Mouse (Mus musculus) lung, adult 2 months (tissue): ENCODE measurements at regions not wholly inside any gene's neighbourhood (a gene's known extent, or its start where the extent isn't known, plus 50 kb on each side); places are given as distances from the start of the nearest gene placed in this dataset.

Experiments used
- DNase-seq: peaks from one replicate; pipeline ENCODE4 v3.0.0; 2022
- H3K4me1 ChIP-seq: fragments of 200-500 bp; 2 replicates; pipeline ENCODE4 v1.6.1; 2011; ENCODE audit warnings: low read length; ENCODE audit not compliant: control insufficient read depth, insufficient read depth
- H3K4me3 ChIP-seq: fragments of 200-500 bp; replicated peaks from 2 replicates; pipeline ENCODE3; 2011; ENCODE audit warnings: low read depth, mild to moderate bottlenecking, control low read depth, low read length; ENCODE audit errors: extremely low read depth
- CTCF ChIP-seq: fragments of 200-500 bp; IDR thresholded peaks from 2 replicates; pipeline ENCODE4 v1.5.1; 2011; ENCODE audit warnings: mild to moderate bottlenecking, low read length, control low read depth; ENCODE audit not compliant: insufficient read depth
- POLR2A ChIP-seq: fragments of 200-500 bp; IDR thresholded peaks from 2 replicates; pipeline ENCODE4 v1.6.1; 2011; ENCODE audit warnings: low read depth, mild to moderate bottlenecking, control low read depth, low read length, borderline replicate concordance; ENCODE audit errors: extremely low read depth
- WGBS: fragments of 180-500 bp; shearing (Covaris S2); methylation state at CpG from one replicate; pipeline ENCODE4 v1.1.7; 2018; 5-methylcytosine and 5-hydroxymethylcytosine counted together

GRCm38 (mm10) chr2:10737458-10737775 lies 367.1 kb downstream of the Sfmbt2 start:
- WGBS: 40% methylated on average over 9 of the region's 9 CpGs
- no peak overlapping the region for H3K4me3 ChIP-seq
- DNase-seq: no peak
- no peak for TF ChIP-seq CTCF
- TF ChIP-seq POLR2A: no peak
- H3K4me1 ChIP-seq: no peaks in the 10 kb centered on the region; the same call in 1 of the 2 replicates

GRCm38 (mm10) chr2:10745127-10745526 lies 374.8 kb downstream of the Sfmbt2 start:
- no peak for TF ChIP-seq POLR2A
- no peak for TF ChIP-seq CTCF
- WGBS: 76% methylated on average over 7 of the region's 7 CpGs
- Histone ChIP-seq H3K4me1 (no peaks in the 10 kb centered on the region), H3K4me3 (no peak overlapping the region)
- no peak for DNase-seq

- 43% methylated on average over 3 of the region's 3 CpGs for WGBS
- no peak for TF ChIP-seq CTCF
- no peak for TF ChIP-seq POLR2A
- Histone ChIP-seq H3K4me3 (no peak overlapping the region), H3K4me1 (no peaks in the 10 kb centered on the region)
- no peak for DNase-seq
These were observed 385.1 kb downstream of the Sfmbt2 start for GRCm38 (mm10) chr2:10755375-10755774.

- no peak for TF ChIP-seq POLR2A
- TF ChIP-seq CTCF: no peak
- H3K4me3 ChIP-seq: no peak overlapping the region
- no peak for DNase-seq
- 59% methylated on average over 8 of the region's 8 CpGs for WGBS
- no peaks in the 10 kb centered on the region for H3K4me1 ChIP-seq
These were observed 387.0 kb downstream of the Sfmbt2 start for GRCm38 (mm10) chr2:10757202-10757840.

- Histone ChIP-seq H3K4me3 (no peak overlapping the region), H3K4me1 (no peaks in the 10 kb centered on the region)
- no peak for TF ChIP-seq POLR2A
- TF ChIP-seq CTCF: no peak
- no peak for DNase-seq
- 92% methylated on average over 1 of the region's 1 CpGs for WGBS
These were observed 387.6 kb downstream of the Sfmbt2 start for GRCm38 (mm10) chr2:10757886-10758285.

GRCm38 (mm10) chr2:10762236-10762635 lies 391.9 kb downstream of the Sfmbt2 start:
- Histone ChIP-seq H3K4me3 (no peak overlapping the region), H3K4me1 (no peaks in the 10 kb centered on the region)
- DNase-seq: no peak
- WGBS: 48% methylated on average over 4 of the region's 4 CpGs
- TF ChIP-seq POLR2A: no peak
- TF ChIP-seq CTCF: no peak

- Histone ChIP-seq H3K4me1 (no peaks in the 10 kb centered on the region), H3K4me3 (no peak overlapping the region)
- no peak for DNase-seq
- TF ChIP-seq CTCF (no peak), POLR2A (no peak)
- 40% methylated on average over 7 of the region's 7 CpGs for WGBS
These were observed 388.8 kb upstream of the Prkcq start for GRCm38 (mm10) chr2:10783071-10783470.

- no peak overlapping the region for H3K4me3 ChIP-seq
- no peak for DNase-seq
- 82% methylated on average over 6 of the region's 6 CpGs for WGBS
- H3K4me1 ChIP-seq: no peaks in the 10 kb centered on the region
- TF ChIP-seq POLR2A: no peak
- TF ChIP-seq CTCF: no peak
These were observed 388.3 kb upstream of the Prkcq start for GRCm38 (mm10) chr2:10783594-10783993.

GRCm38 (mm10) chr2:10784266-10784665 lies 387.6 kb upstream of the Prkcq start:
- 50% methylated on average over 2 of the region's 2 CpGs for WGBS
- H3K4me3 ChIP-seq: no peak overlapping the region
- H3K4me1 ChIP-seq: no peaks in the 10 kb centered on the region
- no peak for TF ChIP-seq POLR2A
- no peak for TF ChIP-seq CTCF
- no peak for DNase-seq

GRCm38 (mm10) chr2:10785156-10785555 lies 386.8 kb upstream of the Prkcq start:
- H3K4me1 ChIP-seq: no peaks in the 10 kb centered on the region
- 22% methylated on average over 2 of the region's 2 CpGs for WGBS
- TF ChIP-seq POLR2A (no peak), CTCF (peak; percentile 68)
- DNase-seq: peak; percentile 8
- H3K4me3 ChIP-seq: no peak overlapping the region

GRCm38 (mm10) chr2:10788509-10788908 lies 383.4 kb upstream of the Prkcq start:
- WGBS: 42% methylated on average over 1 of the region's 1 CpGs
- DNase-seq: peak; percentile 11
- no peaks in the 10 kb centered on the region for H3K4me1 ChIP-seq
- no peak overlapping the region for H3K4me3 ChIP-seq
- TF ChIP-seq CTCF (no peak), POLR2A (no peak)

- DNase-seq: no peak
- H3K4me1 ChIP-seq: no peaks in the 10 kb centered on the region
- TF ChIP-seq CTCF (no peak), POLR2A (no peak)
- no peak overlapping the region for H3K4me3 ChIP-seq
These were observed 380.7 kb upstream of the Prkcq start for GRCm38 (mm10) chr2:10791233-10791632.
